Mouse (Mus musculus) embryonic fibroblast, embryonic 13.5 days (primary cell): ENCODE measurements around the gene Crebrf.

ENCODE experiments used
- CTCF ChIP-seq: IDR thresholded peaks from 2 replicates; pipeline ENCODE4 v1.5.1; 2011; ENCODE audit warnings: mild to moderate bottlenecking, control low read depth, low read length, moderate library complexity, borderline replicate concordance; ENCODE audit not compliant: insufficient read depth
- POLR2A ChIP-seq: IDR thresholded peaks from 2 replicates; pipeline ENCODE4 v1.6.1; 2011; ENCODE audit warnings: low read depth, mild to moderate bottlenecking, control low read depth, low read length, moderate library complexity

DNA sequence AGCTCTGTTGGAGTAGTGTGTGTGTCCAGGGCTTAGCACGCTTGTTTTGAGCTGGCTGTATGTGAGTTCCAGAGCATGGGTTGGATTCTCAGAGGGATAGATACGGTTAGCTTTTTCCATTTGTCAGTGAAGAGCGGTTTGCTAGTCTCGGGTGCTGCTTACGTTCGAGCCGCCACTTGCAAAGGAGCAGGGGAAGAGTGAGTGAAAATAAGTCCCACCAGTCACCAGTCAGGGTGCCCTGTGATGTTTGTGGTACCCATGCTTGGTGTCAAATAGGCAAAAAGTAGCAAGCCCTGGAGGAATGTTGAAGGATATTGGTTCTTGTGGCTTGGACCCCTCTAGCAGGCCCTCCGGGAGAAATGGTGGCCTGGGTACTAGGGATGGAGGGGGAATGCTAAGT lies 73.5 kb downstream of the Crebrf start:
- TF ChIP-seq POLR2A = no peak
- no peak for TF ChIP-seq CTCF
